Mouse (Mus musculus): ENCODE results near the gene Nupl2. TPM values are rescaled to one million over a fixed set of nuclear protein-coding genes. Genes with fewer than 3 reads are reported as not detected.
A peak's percentile ranks its signal among the peaks of the same experiment; 100 is the strongest.

Gene Nupl2
- 6.5 and 7.8 TPM in 2 replicates for polyA plus RNA-seq (2012; rRNA removed)

DNA sequence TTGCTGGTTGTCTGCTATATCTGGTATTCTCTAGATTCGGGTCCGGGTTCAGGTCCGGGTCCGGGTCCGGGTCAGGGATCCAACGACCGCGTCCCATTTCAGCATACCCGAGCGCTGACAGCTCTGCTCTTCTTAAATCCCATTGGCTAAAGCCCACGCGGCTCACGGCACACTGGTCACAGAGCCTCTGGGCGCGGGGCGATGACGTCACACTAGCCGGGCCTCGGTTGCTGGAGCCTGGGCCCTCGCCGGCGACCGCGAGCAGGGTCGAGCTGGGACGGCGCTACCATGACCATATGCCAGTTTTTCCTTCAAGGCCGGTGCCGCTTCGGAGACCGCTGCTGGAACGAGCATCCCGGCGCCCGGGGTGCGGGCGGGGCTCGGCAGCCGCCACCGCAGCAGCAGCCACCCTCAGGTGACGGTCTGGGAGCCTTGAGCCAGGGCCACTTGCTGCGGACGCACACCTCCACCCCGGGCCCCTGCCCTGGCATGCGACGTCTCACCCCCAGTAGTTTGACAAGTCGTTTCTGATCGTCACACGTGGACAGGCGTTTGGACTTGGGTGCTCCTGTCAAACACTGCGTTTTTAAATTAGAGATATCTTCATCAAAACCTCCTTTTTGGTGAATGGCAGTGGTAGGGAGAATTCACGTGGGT lies at the start of gene Nupl2:
Nupl2 (plus strand) TSS at position 175 of the 657 bp plus-strand sequence.
- peak; percentile 33 for DNase-seq (ENCODE audit: low read depth)

DNA sequence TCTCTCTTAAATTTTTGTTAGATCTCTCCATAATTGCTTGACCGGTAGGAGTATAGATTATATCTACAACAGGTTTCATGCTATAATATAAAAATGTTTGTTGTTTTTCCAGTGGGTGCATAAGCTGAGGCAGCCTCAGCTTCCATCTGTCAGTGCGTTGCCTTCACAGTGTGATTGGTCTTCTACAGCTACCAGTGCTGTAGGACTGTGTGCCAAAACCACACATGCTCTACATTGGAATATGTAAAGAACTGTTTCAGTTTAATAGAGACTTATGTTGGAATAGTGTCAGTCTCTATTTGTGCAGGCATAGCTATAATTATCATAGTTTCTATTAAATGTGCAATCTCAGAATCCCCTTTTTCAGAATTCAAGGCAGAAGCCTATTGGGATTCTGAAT lies 42.5 kb upstream of the Nupl2 start:
- no peak for DNase-seq (ENCODE audit: low read depth)

DNA sequence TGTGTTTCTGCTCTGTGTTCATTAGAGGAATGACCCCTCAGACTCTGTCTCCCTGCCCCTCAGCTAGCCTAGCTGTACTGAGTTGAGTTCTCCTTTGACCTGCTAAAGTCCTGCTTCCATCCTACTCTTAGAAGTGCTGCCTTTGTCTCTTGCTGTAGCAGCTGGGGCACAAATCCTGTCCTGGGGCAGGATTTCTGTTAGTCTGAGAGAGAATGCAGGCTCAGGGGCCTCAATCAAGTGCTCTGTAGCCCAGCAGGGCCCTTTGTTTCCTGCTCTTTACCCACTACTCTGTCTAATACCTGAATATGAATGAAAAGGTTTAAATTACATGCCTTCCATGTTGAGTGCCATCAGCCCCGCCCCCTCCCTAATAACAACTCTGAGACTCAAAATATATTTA lies 40.6 kb upstream of the Nupl2 start:
- no peak for DNase-seq (ENCODE audit: low read depth)

DNA sequence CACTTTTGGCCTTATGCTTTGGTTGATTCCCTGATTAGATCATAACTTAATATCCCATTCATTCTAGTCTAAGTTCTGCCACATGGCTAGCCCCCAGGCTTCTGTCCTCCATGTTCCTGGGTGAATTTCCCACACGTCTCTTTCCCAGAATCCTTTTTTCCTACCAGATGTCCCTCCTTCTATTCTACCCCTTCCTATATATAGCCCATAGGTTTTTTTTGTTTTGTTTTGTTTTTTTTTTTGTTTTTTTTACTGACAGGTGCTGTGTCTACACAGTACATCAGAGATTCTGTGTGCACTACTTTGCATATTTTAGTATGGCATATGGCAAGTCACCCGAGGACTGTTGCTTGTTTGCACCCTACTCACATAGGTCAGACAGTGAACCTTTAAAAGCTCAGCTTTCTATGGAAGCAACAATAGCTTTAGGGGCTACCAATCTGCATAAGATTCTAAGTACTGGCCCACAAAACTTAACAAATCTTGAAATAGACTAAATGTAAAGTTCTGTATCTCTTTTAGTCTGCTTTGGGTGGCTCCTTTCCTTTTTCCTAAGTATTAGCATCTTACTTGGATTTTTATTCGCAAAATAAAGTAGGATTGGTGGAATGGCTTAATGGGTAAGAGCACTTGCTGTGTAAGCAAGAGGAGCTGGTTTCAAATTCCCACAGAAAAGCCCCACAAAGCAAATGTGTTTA lies 40.0 kb upstream of the Nupl2 start:
- no peak for DNase-seq (ENCODE audit: low read depth)

DNA sequence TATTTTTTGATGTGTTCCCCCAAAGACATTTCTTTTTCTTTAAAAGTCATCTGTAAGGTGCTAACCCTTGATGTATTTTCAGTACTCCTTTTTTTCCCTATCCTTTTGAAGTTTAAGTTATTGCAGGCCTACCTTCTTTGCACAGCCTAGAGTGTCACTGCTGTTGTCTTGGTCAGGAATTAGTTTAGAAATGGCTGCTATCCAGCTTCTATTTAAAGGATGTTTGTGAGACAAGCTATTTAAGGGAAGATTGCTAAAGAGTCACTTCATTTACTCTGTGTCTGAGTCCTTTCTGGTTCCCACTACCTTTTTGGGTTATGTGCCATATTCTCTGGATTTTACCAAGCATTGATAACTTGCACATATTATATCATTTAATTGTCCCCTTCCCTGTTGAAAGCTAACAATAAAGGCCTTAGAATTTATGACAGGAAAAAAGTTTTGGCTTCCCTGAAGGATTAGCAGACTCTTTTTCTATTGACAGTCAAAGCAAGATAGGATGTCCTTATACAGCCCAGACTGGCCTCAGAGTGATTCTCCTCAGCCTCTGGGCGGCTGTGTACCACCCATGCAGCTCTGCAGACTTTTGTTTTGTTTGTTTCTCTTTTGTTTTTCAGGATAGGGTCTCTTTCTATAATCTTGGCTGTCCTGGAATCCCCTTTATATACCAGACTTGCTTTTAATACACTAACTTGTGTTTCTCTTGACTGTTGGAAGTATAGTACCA lies 38.7 kb upstream of the Nupl2 start:
- DNase-seq (ENCODE audit: low read depth): no peak

DNA sequence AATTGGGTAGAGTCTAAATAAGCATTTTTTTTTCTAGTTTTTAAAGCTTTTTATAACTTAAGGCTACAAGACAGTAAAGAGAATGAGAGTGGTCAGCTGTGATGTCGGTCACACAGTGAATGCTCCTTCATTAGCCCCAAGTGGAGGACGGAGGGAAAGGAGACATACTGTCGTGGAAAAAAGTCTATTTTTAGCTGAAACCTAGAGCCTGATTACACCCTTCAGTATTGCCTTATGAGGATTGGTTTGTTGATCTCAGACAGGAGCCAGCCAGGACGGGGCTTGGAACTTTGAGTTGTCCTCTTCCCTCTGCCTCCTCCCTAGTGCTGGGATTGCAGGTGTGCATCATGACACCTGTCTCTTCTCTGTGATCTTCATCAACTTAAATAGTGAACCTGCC lies 37.8 kb upstream of the Nupl2 start:
- no peak for DNase-seq (ENCODE audit: low read depth)

DNA sequence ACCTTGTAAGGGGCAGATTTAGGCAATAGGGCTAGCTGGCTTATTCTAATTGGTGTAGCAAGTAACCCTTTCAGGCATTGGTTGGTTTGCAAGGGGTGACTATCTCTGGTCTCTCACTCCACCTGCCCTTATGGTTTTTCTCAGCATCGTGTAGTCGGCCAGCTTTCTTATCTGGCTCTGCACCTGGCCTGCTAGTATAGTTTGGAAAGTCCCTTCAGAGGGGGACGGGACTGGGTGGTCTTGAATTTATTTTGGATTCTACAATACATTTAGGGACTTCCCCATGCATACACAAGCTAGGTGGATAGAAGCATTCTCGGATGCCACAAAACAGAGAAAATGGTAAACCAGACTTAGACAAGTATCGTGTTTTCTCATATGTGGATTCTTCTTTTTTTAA lies 17.8 kb upstream of the Nupl2 start:
- DNase-seq (ENCODE audit: low read depth): no peak

DNA sequence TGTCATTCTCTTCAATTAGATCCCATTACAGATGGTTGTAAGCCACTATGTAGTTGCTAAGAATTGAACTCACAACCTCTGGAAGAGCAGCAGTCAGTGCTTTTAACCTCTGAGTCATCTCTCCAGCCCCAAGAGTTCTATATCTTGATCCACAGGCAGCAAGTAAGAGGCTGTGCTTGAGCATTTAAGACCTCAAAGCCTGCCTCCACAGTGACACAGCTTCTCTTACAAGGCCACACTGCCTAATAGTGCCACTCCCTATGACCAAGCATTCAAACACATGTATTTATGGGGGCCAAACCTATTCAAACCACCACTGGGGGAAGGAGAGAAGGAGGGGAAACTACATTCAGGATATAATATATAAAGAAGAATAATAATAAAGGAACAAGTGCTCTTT lies 12.6 kb upstream of the Nupl2 start:
- DNase-seq (ENCODE audit: low read depth): no peak

DNA sequence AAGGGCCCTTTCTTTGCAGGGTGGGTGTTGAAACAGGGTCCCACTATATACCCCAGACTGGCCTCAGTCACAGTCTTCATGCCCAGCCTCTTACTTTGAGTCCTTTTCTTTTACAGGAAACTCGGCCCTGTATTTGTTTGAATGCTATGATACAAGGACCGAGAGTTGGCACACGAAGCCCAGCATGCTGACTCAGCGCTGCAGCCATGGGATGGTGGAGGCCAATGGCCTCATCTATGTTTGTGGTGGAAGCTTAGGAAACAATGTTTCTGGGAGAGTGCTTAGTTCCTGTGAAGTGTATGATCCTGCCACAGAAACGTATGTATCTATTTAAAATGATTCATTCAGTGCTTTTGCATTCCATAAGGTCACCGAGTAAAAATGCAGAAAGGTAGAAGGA lies 8.0 kb upstream of the Nupl2 start:
- no peak for DNase-seq (ENCODE audit: low read depth)

DNA sequence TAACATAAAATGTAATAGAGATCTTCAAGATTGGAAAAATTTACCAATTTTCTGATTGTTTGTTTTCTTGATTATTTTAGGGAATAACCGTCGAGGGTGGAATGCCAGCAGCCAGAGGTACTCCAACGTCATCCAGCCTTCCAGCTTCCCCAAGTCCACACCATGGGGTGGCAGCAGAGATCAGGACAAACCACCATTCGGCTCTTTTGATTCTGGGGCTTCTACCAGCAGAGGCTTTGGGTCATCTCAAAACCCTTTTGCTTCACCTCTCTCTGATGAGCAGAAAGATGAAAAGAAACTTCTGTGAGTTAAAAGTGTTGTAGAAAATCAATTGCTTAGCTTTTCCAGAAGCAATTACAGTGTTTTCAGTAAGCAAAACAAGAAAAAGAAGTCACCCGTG lies 2.5 kb downstream of the Nupl2 start:
- no peak for DNase-seq (ENCODE audit: low read depth)

DNA sequence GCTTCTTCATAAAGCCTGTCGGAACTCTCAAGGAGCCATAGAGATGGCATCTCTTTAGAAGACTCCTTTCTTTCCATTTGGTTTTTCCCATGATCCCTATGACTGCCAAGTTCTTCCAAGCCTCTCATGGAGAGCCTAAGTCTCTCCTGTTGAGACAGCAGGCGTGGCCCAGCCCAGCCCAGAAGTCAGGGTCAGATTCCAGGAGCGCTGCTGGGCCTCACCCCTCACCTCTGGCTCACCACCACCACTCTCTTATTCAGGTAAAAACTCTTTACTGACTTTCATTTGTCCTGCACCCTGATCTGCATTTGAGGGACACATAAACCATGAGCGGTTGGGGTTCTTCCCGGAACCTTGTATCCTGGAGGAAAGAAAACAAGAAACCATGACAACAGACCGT lies 5.1 kb downstream of the Nupl2 start:
- DNase-seq (ENCODE audit: low read depth): no peak

DNA sequence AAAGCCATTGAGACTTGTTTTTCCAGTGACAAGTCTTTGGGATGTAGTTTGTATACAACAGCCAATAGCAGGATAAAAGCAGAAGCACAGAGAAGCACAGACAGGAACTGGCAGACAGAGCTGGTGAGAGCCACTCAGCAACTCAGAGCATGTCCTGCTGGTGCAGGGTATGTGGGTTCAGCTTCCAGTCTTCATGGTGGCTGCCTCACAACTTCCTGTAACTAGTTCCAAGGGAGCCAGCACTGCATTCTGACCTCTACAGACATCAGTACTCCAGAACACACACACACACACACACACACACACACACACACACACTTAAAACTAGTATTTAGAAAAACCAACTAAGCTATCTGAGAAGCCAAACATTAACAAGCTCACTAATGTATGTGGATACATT lies 7.3 kb downstream of the Nupl2 start:
- no peak for DNase-seq (ENCODE audit: low read depth)

DNA sequence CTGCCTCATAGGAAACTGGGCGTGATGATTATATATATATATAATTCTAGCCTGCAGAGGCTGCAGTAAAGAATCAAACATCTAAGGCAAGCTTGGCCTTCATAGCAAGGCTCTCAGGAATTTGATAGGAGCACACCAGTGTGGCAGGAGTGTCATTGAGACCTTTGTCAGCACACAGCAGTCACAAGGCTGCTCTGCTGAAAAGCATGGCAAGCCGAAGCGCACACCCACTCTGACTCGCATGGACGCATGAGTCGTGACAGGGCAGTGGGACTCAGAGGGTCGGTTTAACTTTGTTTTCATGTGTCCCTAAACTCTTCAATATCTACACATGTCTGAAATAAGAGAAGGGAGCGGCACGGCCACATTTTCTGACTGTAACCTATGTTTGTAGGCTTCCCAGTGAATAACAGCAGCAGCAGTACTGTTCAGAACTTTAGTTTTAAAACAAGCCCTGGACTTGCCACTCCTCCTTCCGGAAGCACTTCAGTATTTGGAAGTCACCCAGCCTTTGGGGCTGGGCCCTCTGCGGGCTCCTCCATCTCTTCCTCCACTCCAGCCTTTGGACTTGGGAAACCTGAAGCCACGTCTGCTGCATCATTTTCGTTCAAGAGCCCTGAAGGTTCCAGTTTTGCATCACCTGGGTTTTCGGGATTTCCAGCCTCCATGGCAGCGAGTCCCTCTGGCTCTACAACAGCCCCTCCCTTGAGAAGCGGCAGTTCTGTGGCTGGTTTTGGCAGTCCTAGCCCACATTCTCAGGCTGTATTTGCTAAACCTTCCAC lies 16.9 kb downstream of the Nupl2 start:
- no peak for DNase-seq (ENCODE audit: low read depth)

DNA sequence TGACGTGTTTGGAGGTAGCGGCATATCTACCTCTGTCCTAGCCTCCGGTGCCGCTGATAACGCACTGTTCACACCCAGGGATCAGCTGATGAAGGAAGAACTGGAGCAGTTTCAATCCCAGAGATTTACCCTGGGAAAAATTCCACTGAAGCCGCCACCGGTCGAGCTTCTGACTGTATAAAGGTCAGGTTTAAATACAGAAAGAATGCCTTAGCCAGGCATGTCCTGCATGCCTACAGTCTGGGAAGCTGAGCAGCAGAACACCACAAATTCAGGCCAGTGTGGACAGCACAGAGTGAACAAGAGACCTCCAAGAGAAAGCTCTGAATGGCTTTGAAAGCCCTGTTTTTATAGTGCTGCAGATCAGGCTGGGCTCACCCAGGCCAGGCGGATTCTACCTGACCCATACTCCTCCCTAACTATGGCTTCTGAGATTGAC lies 17.6 kb downstream of the Nupl2 start:
- DNase-seq (ENCODE audit: low read depth): no peak

DNA sequence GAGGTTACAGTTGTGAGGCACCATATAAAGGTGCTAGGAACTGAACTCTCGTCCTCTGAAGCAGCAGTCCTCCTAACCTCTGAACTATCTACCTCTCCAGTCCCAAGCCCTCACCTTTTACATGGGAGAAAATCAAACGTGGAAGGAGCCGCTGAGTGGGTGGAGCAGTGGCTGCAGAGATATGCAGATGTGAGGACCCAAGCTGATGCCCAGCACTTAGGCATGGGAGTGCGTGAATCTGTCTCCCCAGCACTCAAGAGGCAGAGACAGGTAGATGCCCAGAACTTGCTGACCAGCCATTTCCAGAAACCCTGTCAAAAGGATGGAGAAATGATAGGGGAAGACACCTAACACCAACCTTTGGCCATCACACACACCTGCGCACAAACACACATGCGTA lies 18.3 kb downstream of the Nupl2 start:
- no peak for DNase-seq (ENCODE audit: low read depth)

DNA sequence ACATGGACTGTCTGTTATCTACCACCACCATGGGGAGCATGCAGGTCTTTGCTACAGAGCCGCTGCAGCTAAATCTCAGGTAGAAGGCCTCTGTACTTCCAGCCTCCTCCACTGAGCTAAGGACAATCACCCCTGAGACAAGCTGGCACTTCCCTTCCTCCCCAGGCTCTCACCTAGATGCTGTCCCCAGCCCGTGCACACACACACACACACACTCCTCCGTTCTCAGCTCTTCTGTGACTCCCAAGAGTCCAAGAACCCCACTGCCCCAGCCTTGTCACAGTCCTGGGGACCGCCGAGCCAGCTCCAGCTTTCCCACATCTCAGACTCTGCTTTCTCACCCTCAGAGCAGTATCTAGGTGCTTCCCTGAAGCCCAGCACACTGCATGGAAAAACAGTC lies 19.2 kb downstream of the Nupl2 start:
- DNase-seq (ENCODE audit: low read depth): no peak

DNA sequence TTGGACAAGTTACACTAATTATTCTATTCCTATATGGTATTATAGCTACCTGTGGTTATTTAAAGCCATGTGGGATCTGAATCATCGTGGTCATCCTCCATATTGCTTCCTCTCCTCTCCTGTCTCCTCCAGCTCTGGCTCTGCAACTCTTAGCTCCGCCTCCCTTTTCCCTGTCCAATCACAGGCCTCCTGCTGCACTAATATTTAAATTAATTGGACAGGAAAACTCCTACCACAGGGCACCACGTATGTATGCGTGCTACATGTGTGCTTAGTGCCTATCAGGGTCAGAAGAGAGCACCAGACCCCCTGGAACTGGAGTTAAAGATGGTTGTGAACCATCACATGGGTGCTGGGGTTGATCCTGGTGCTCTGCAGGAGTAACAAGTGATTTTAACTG lies 23.7 kb downstream of the Nupl2 start:
- DNase-seq (ENCODE audit: low read depth): no peak

DNA sequence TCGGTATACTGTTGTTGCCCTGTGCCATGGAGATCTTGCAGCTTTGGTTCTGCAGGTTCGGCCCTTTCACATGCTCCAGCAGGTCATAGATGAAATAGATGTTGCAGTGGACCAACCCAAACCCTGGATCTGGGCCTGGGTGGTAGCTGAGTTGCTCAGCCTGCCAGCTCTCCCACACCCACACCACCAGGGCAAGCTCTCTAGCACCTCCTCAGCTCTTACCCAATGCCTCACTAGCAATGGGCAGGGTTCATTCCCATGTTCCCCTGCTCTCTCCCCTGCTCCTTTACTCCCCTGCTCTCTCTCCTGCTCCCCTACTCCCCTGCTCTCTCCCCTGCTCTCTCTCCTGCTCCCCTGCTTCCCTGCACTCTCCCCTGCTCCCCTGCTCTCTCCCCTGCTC lies 27.1 kb downstream of the Nupl2 start:
- peak; percentile 3 for DNase-seq (ENCODE audit: low read depth)

DNA sequence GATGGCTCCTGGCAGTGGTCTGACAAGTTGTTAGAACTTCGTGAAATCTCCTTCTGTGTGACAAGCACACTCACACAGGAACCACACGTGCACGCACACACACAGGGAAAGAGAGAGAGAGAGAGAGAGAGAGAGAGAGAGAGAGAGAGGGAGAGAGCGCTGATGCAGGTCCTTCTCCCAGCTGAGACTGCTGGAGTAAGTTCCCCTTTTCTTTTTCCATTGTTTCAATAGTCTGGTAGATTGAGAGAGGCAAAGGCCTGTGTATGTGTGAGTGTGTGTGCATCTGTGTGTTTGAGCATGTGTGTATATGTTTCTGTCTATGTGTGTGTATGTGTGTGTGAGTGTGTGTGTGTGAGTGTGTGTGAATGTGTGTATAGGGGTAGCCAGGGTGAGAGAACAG lies 36.2 kb downstream of the Nupl2 start:
- no peak for DNase-seq (ENCODE audit: low read depth)

DNA sequence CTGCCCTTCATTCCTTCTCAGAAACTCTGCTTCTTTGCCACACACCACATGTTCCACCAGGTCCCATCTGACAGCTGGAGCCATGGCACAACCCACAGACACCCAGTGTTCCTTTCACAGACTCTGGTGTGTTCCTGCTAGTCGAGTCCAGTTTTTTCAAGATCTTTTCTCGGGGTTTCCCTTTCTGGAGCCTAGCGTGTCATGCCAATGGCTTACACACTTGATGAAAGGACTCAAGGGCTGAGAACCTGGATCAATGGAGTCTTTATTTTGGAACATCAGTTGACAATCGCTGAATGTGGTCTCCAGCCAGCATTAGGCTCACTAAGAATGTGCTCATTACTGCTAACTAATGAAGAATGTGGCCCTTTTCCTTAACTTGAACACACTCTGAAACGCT lies 37.7 kb downstream of the Nupl2 start:
- no peak for DNase-seq (ENCODE audit: low read depth)

DNA sequence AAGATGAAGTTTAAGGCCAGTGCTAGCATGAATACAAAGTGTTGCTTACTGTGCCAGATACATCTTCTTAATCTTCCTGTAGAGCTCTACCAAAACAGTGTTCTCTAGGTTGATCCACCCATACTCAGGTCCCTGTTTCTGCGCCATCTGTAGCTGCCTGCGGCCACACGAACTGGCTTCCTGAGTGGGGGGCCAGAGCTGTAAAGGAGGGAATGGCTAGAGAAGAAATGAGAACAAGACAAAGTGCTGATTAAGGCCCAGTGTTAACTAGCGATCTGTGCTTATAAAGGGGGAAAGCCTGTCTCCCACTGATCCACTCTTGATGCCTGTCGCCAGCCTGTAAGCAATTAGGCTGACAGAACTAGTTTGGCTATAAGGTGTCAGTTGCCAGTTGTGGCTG lies 38.5 kb downstream of the Nupl2 start:
- DNase-seq (ENCODE audit: low read depth): no peak

DNA sequence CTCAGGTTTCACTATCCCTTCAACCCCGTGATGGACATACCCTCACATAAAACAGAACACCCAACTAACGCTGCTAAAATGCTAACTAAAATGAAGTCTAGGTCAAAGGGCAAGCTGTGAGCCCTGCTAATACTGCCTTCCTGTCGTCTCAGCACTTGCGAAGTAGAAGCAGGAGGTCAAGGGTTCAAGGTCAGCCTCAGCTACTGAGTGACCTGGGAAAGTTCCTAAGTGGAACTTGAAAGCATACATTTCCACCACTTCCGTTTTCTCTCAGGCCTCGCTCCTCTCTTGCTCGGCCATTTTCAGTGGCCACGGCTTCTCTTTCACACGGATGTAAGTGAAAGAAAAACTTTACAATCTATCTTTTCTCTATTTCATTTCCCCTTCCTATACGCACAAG lies 43.2 kb downstream of the Nupl2 start:
- DNase-seq (ENCODE audit: low read depth): no peak
